Mouse (Mus musculus) common myeloid progenitor, adult 5-6 weeks (primary cell): ENCODE measurements around the gene Slc25a48. TPM values are rescaled to one million over a fixed set of nuclear protein-coding genes. Genes with fewer than 3 reads are reported as not detected.

Source experiments
- ATAC-seq: replicated peaks from 2 replicates; pipeline ENCODE4 v1.8.0; 2016; ENCODE audit warnings: low read depth, mild to moderate bottlenecking, moderate TSS enrichment, inconsistent platforms; ENCODE audit not compliant: poor library complexity, severe bottlenecking
- total RNA-seq: library from RNA; stranded (forward); fragments of 200-1000, 187-1606 nt; gene quantifications from 2 replicates; pipeline ENCODE4 v1.2.3, GENCODE M21; 2017

Slc25a48 gene
- not detected in 2 replicates for total RNA-seq

- ATAC-seq = peak; percentile 57
Observed at GRCm38 (mm10) chr13:56438211-56439075, at the start of gene Slc25a48. Gene Slc25a48, plus strand, starts transcription at chr13:56438355.

DNA sequence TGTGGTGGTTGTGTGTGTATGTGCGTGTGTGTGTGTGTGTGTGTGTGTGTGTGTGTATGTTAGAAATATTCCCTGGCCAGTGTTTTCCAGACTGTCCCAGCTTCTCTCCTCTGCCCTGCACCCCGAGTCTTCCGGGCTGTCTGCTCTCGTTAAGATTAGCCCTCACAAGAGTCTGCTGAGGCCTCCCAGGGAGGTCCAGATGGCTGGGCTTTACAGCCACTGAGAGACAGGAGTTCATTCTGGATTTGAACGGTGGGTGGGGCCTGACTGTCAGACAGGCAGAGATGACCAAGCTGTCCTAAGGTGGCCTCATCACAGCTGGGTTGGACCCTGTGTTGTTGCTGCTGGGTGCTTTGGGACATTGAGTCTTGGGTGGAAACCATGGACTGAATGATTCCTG lies 40.6 kb upstream of the Slc25a48 start:
- no peak for ATAC-seq

GRCm38 (mm10) chr13:56401186-56401585 lies 37.0 kb upstream of the Slc25a48 start:
- ATAC-seq = no peak

- no peak for ATAC-seq
Observed at GRCm38 (mm10) chr13:56403381-56404086, 34.6 kb upstream of the Slc25a48 start.

DNA sequence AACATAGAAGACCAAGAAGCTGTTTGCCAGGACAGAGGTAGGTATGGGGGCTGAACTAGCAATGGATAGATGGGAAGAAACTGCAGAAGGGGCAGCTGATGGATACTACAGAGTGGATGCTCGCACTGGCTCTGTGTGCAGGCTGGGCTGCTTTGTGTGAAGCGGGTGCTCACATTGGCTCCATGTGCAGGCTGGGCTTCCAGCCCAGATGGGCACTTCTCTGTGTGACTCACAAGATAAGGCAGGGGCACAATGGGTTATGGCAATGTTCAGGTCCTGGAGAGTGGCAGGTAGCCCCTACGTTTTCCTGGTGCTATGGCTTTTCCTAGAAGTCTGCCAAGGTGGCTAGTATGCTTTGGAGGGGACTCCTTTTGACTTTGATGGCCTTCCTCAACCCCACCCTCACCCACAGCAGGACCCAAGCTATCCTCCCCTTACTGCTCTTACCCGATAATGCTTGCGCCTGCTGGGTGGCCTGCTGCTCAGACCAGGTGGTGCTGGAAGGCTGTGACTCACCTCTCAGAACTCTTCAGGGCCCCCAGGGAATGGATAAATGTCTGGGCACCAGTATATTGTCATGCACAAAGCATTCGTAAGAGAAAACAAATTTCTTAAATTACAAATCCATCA lies 33.5 kb upstream of the Slc25a48 start:
- no peak for ATAC-seq

DNA sequence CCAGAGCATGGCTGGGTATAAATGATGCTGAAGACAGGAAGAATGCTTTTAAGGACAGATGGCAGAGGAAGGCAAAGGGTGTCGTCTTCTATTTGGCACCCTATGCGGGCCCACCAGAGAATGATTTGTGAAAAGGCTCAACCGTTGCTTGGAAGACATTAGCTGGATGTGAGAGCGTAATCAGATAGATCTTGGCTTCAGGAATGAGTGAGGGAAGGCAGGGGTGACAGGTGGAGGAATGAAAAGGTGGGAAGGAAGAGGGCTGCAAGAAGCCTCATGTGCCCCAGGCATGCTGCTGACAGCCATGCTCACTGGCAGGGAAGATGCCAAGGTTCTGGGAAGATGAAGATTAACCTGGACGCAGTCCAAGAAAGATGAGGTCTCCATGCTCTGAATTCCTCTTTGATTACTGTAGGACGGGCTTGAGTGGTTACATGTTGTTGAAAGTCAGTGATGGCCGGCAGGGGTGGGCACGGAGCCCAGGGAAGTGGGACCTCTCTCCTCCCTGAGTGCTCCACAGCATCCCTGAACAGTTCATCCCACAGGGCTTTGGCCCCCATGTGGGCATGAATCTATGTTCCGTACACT lies 25.8 kb upstream of the Slc25a48 start:
- ATAC-seq = no peak

DNA sequence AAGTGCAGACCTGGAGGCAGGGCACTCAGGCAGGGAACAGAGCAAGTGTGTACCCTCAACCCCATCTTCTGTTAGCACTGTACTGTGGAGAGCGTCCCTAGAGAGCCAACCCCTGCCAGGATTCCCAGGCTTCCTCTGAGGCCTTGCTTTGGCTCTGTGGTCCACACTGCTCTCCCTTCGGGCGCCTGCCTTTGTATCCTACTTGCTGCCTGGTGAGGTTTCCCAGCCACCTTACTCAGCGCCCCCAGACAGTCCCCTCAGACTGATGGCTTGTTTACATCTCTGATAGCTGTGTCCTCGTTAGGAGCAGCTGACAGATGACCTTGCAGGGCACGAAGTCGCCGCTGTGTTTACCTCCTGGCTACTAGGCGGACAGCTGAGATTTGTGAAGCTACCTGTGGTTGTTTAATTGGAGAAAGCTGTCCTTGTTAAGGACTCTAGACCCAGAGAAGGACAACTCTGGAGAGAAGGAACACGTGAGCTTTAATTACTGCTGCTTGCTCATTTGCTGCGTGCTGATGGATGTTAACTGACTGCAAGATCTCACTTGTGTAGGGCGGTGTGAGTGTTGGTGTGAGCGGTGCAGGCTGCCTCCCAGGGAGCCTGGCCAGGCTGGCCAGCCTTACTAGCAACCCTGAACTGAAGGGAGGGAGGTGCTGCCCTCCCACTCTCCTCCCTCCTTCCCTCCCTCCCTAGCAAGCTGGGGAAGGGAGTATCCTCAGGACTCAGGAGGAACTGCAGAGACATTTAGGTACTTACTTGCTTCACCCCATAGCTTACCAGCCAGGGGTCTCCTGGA lies 19.3 kb upstream of the Slc25a48 start:
- ATAC-seq = no peak

DNA sequence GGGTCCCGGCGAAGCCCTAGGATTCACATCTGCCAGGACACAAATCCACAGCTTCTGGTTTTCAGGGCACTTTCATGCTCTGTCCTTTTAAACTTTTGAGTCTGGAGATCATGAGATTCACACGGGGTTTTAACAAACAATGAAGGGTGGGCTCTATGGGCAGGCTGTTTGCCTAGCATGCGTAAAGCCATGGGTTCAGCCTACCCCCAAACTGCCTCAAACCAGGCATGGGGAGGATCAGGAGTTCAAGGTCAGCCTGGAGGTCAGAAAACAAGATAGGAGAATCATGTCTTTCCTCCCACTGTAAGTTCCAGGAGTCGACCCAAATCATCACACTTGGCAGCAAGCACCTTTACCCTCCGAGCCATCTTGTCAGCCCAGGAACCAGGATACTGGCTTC lies 18.6 kb upstream of the Slc25a48 start:
- ATAC-seq = no peak

DNA sequence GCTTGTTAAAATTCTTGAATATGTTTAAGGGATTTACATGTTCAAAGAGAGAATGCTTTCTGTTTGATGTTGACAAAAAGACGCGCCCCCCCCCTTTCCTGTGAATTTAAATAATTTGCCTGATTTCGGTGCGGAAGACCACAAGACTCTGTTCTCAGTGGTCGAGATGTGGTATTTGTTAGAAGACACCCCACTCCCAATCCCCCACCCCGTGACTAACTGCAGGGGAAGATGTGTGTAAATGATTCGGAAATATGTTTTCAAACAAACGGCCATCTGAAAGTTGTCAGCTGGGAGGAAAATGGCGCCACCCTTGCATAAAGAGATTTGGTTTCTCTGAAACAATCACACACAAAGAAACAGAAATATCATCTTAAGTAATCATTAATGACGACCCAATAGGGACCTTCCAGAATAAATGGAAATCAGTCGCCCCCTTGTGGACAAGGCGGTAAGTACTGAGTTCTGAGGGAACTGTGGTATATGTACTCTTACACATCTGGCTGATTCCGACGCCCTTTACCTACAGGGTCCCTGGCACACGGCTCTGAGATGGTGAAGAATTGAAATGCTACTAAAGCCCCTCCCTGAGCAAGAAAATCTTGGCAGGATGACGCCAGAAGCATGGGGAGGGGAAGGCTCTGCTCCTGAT lies 16.0 kb upstream of the Slc25a48 start:
- peak; percentile 73 for ATAC-seq

GRCm38 (mm10) chr13:56425931-56426330 lies 12.2 kb upstream of the Slc25a48 start:
- no peak for ATAC-seq

- no peak for ATAC-seq
Observed at GRCm38 (mm10) chr13:56426365-56426764, 11.8 kb upstream of the Slc25a48 start, which contains the start of gene Gm3045. Gene Gm3045, plus strand, starts transcription at chr13:56426594.

DNA sequence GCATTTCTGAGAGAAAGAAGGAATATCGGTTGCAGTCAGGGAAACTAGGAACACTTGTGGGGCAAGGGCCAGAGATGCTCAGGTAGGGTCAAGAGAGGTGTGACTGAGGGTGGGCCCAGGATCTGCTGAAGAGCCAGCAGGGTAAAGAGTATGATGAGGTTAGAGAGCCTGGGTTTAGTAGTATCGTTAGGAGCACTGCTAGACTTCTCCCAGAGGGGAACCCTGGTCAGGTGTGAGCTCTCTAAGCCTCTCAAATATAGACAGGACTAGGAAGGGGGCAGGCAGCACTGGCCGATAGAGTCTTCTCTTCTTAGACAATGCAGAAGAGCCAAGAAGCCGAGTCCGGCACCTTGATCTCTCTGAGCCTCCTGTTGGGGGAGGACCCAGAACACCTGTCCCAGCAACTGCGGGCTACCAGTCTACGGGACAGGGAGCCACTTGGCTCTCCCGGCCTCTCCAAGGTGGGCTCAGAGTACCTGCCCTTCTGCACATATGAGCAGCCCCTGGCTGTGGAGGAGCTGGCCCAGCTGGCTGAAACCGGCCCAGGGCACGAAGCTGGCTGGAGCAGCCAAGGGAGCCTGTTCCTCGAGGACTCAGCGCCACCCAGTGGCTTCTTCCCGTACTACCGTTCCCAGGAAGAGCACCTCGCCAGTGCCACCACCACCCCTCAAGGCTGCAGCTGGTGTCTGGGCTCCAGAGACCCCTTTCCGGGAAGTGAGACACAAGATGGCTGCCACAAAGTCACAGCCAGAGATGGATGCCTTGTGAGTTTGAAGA lies 9.2 kb upstream of the Slc25a48 start:
- ATAC-seq = peak; percentile 87

DNA sequence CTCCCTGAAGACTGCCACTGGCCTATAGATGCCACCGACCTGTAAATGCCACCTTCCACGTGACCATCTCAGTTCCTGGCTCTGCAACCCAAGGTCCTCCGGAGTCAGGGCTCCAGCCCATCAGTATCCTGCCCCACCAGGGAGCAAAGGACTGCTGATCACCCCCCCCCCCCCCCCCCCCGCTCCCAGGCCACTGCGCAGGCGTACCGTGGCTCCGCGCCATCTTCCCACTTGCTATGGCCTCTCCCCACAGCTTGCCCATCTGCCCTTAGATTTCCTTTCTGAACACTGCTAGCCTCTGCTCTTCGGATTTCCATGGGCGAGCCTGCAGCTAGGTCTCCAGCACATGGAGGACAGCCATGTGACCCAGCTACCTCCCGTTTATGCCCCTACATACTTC lies 5.7 kb upstream of the Slc25a48 start:
- no peak for ATAC-seq

- peak; percentile 58 for ATAC-seq
Observed at GRCm38 (mm10) chr13:56433466-56433865, 4.7 kb upstream of the Slc25a48 start.

DNA sequence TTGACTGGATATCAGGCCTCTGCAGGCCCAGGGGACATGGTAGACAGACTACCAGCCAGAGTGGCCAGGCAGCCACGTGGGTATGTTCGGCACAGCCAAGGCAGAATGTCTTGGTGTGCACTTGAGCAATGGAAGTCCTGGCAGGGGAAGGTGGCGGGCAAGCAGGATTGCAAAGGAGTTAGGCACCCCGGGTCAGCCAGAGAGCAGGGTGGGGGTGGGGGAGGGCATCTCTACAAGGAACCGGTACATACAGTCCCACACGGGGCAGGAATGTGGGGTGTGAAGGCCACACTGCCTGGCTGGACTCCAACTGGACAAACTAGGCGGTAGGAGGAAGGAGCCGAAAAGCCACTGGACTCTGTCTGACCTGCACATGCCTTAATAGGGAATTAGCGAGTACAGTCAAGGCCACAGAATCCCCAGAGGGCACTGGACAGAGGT lies 3.8 kb upstream of the Slc25a48 start:
- ATAC-seq = no peak

GRCm38 (mm10) chr13:56435615-56436287 lies 2.4 kb upstream of the Slc25a48 start:
- ATAC-seq = no peak

GRCm38 (mm10) chr13:56443411-56443810 lies 5.3 kb downstream of the Slc25a48 start:
- ATAC-seq = no peak

DNA sequence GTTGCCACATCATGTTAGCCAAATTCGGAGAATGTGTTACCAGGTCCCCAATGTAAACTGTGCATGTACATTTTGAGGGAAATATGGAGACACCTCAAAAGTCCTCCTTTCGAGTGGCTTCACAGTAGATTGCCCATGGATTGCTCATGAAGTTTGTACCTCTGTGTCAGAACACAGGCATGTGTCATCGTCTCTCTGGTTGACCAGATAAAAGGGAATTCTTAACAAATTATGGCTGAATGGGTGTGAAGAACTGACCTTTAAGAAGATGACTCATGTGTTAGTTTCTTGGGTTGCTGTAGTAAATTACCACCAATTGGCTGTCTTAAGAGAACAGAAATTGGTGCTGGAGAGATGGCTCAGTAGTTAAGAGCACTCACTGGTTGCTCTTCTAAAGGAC lies 6.0 kb downstream of the Slc25a48 start:
- ATAC-seq = no peak
